Mouse (Mus musculus): ENCODE measurements around the gene Heca. TPM values are rescaled to one million over a fixed set of nuclear protein-coding genes. Genes with fewer than 3 reads are reported as not detected.
"Not testable (repeated sequence)": the region's sequence is repeated elsewhere in the genome, so short reads cannot be mapped to it uniquely, and the experiment has no call there.

Gene Heca
- polyA plus RNA-seq, 1 experiment = 25.0 TPM

GRCm38 (mm10) chr10:17827391-17827790, 120.5 kb downstream of the Heca start:
- DNase-seq (ENCODE audit: low read depth in 1 of 2, low spot score in 2 of 2) = no peak
- no peaks in the 10 kb centered on the region for H3K27me3 ChIP-seq (ENCODE audit: control insufficient read depth, insufficient read depth, low read length)
- no peak overlapping the region for H3K27ac ChIP-seq (ENCODE audit: insufficient read depth, low read length)
- H3K36me3 ChIP-seq (ENCODE audit: control insufficient read depth, insufficient read depth, low read length) = no peaks in the 10 kb centered on the region
- no peak overlapping the region for H3K4me3 ChIP-seq (ENCODE audit: extremely low read depth, insufficient read depth, insufficient read length)
- TF ChIP-seq POLR2A (IDR thresholded peaks at IDR 0.05; ENCODE audit: low read depth, low read length) (no peak), CTCF (IDR thresholded peaks at IDR 0.05; ENCODE audit: extremely low read depth, insufficient read depth, insufficient read length, insufficient replicate concordance) (no peak)
- H3K4me1 ChIP-seq (ENCODE audit: control insufficient read depth, insufficient read depth, insufficient read length) = no peaks in the 10 kb centered on the region
- WGBS = 59% methylated on average over 12 of the region's 12 CpGs

DNA sequence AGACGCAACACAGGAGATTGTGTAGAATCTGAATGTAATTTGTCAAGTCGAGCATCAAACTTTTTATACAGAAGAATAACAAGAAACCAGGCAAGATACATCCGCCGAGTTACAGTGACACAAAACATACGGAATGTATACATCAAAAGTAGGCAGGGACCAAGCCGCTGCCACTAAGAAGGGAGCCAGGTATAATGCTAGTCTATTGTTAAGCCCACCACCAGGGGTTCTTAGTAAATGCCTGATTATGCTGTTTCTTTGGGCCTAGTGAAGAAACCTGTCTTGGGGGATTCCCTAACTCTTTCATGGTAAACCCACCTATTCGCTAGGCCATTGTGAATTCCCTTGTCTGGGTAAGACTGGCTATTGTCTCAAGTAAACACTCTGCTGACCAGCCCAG, 127.4 kb downstream of the Heca start:
- 92% methylated on average over 7 of the region's 7 CpGs for WGBS
- H3K27me3 ChIP-seq (ENCODE audit: control insufficient read depth, insufficient read depth, low read length); H3K4me3 ChIP-seq (ENCODE audit: extremely low read depth, insufficient read depth, insufficient read length); H3K27ac ChIP-seq (ENCODE audit: insufficient read depth, low read length); H3K36me3 ChIP-seq (ENCODE audit: control insufficient read depth, insufficient read depth, low read length); H3K4me1 ChIP-seq (ENCODE audit: control insufficient read depth, insufficient read depth, insufficient read length); DNase-seq (ENCODE audit: low read depth in 1 of 2, low spot score in 2 of 2): not testable (repeated sequence)

Other genes starting within 250 kb of the Heca start
- gene Cited2, start 224.8 kb downstream of the Heca start, polyA plus RNA-seq (2012; rRNA removed) = 34.8 and 52.5 TPM in 2 replicates
- gene Txlnb, start 151.8 kb downstream of the Heca start, polyA plus RNA-seq (2012; rRNA removed) = 0.08 and 0.11 TPM in 2 replicates
- 3.5 and 3.7 TPM in 2 replicates for gene Abracl, start 75.2 kb upstream of the Heca start, polyA plus RNA-seq (2012; rRNA removed)
- 33.3 and 43.7 TPM in 2 replicates for gene Reps1, start 107.8 kb upstream of the Heca start, polyA plus RNA-seq (2012; rRNA removed)

Measured in spleen, adult 2 months (tissue).